Mouse (Mus musculus): ENCODE results near the gene Gm5128. TPM values are rescaled to one million over a fixed set of nuclear protein-coding genes. Genes with fewer than 3 reads are reported as not detected.

Gm5128 gene
- 0.17 TPM in 1 of 2 replicates, not detected in the other for polyA plus RNA-seq (2015; fragmentation: Nextera tagmentation; extraction: Ambion mirVana)

DNA sequence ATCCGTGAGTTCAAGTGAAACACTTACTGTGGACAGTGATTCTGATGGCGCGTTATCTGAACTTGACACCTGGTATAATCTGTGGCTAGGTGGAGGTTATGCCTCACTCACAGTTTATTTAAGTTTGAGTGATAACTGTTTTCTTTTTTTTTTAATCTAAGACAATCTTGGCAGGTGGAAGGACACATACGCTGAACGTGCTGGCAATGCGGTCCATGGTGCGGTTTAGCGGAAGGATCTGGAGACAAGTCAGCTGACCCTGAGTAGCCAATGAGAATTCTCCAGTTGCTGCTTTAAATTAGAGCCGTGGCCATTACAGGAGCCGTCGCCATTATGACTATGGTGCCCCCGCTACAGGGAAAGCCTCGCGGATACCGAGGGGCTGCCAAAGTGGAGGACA, at the start of gene Gm5128:
TSS of gene Gm5128 (plus strand) at position 301 of the 400 bp plus-strand sequence.

Other genes starting within 250 kb of the Gm5128 start
- gene Gm15023, start 195.7 kb upstream of the Gm5128 start, polyA plus RNA-seq (2015; fragmentation: Nextera tagmentation; extraction: Ambion mirVana) = 0.04 TPM in 1 of 2 replicates, not detected in the other
- 2.3 and 3.8 TPM in 2 replicates for gene Tceal6, start 162.6 kb upstream of the Gm5128 start, polyA plus RNA-seq (2015; fragmentation: Nextera tagmentation; extraction: Ambion mirVana)
- not detected in 2 replicates for gene Pramel3, start 71.0 kb upstream of the Gm5128 start, polyA plus RNA-seq (2015; fragmentation: Nextera tagmentation; extraction: Ambion mirVana)
- gene Gm7903, start 60.6 kb downstream of the Gm5128 start, polyA plus RNA-seq (2015; fragmentation: Nextera tagmentation; extraction: Ambion mirVana) = 0.05 and 0.10 TPM in 2 replicates
- gene AV320801, start 121.3 kb downstream of the Gm5128 start, polyA plus RNA-seq (2015; fragmentation: Nextera tagmentation; extraction: Ambion mirVana) = 0.17 TPM in 1 of 2 replicates, not detected in the other
- 0.13 and 0.29 TPM in 2 replicates for gene Nxf7, start 225.5 kb downstream of the Gm5128 start, polyA plus RNA-seq (2015; fragmentation: Nextera tagmentation; extraction: Ambion mirVana)